Mouse (Mus musculus) forebrain, embryonic 15.5 days (tissue): ENCODE data around the gene 3110082I17Rik. TPM values are rescaled to one million over a fixed set of nuclear protein-coding genes. Genes with fewer than 3 reads are reported as not detected.
A peak's percentile ranks its signal among the peaks of the same experiment; 100 is the strongest.

Experiments used
- ATAC-seq: fragments of 200-750 bp; cut with Nextera tagmentation; replicated peaks from 2 replicates; pipeline ENCODE4 v1.8.0; 2017; ENCODE audit warnings: mild to moderate bottlenecking, moderate TSS enrichment, moderate library complexity
- H3K27ac ChIP-seq: fragments of 300-500 bp; sonication (generic); replicated peaks from 2 replicates; pipeline ENCODE4 v1.5.1; 2015; ENCODE audit warnings: mild to moderate bottlenecking, inconsistent platforms
- H3K27me3 ChIP-seq: fragments of 300-500 bp; sonication (generic); 2 replicates; pipeline ENCODE4 v1.6.1; 2015; ENCODE audit warnings: inconsistent platforms
- H3K36me3 ChIP-seq: fragments of 300-500 bp; sonication (generic); 2 replicates; pipeline ENCODE4 v1.6.1; 2015; ENCODE audit warnings: mild to moderate bottlenecking, inconsistent platforms
- H3K4me1 ChIP-seq: fragments of 300-500 bp; sonication (generic); 2 replicates; pipeline ENCODE4 v1.6.1; 2015; ENCODE audit warnings: inconsistent platforms
- H3K4me2 ChIP-seq: fragments of 300-500 bp; sonication (generic); replicated peaks from 2 replicates; pipeline ENCODE4 v1.6.1; 2015; ENCODE audit warnings: mild to moderate bottlenecking, inconsistent platforms
- H3K4me3 ChIP-seq: fragments of 300-500 bp; sonication (generic); 2 replicates; pipeline ENCODE4 v1.5.1; 2015; ENCODE audit warnings: mild to moderate bottlenecking, inconsistent platforms
- H3K9ac ChIP-seq: fragments of 300-500 bp; sonication (generic); replicated peaks from 2 replicates; pipeline ENCODE4 v1.6.1; 2015; ENCODE audit warnings: mild to moderate bottlenecking, inconsistent platforms
- H3K9me3 ChIP-seq: fragments of 300-500 bp; sonication (generic); 2 replicates; pipeline ENCODE4 v1.6.1; 2016; ENCODE audit warnings: inconsistent platforms
- WGBS: fragments of 180-500 bp; shearing (Covaris S2); methylation state at CpG from one replicate; pipeline ENCODE4 v1.1.7; 2015; ENCODE audit warnings: mixed read lengths; 5-methylcytosine and 5-hydroxymethylcytosine counted together
- polyA plus RNA-seq: library from polyadenylated mRNA; unstranded; fragments of >200 nt; fragmentation: Nextera tagmentation; extraction: Ambion mirVana; gene quantifications from 2 replicates; pipeline ENCODE4 v1.2.1, GENCODE M21; 2015

The 3110082I17Rik gene
- polyA plus RNA-seq, 1 experiment from 2014 or later, result 20.4 TPM

DNA sequence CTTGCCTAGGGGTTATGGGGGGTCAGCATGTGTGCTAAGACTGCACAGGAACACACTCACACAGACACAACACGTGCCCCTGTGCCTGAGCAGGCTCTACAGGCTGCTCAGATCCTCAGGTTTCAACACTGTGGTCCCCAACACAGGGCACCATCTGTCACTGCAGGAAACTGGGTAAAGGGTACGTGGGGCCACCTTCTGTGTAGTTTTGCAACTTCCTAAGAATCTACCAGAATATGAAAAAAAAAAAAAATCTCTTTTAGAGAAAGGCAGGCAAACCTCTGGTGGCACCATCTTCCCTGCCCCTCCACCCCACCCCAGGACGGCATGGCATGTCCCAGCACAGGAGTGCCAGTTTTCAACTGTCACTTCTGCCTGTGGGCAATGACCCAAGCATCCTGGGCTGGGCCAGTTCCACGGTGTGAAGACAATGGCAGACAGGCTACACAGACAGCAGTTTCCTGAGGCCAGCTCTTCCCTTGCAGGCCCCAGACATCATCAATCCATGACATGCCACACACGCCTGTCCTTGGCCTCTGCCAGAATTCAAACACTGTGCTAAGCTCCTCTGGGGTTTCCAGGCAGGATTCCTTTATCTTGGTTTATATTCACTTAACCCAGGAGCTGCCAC lies 11.1 kb downstream of the 3110082I17Rik start:
- ATAC-seq, result no peak
- no peak overlapping the region for H3K9ac ChIP-seq
- 42% methylated on average over 5 of the region's 5 CpGs for WGBS

DNA sequence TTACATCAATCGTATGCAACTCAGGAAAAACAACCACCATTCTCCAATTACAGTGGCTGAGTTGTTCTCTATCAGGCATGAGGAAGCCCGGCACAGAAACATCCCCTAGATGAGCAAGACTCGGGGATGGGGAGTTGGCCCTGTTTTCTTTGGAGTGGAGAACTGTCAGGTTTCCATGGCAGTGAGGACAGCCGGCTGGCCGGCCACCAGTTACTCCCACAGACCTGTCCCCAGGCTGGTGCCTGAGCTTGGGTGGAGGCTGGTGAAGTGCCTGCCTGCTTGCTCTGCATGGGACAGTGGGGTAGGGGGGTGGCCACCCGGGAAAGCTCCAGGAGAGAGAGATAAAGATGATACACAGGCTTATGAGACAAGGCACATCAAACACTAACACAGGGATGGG lies 12.3 kb downstream of the 3110082I17Rik start:
- no peak overlapping the region for H3K27ac ChIP-seq
- H3K4me2 ChIP-seq, result no peak overlapping the region
- no peaks in the 10 kb centered on the region for H3K36me3 ChIP-seq
- H3K9me3 ChIP-seq, result no peaks in the 10 kb centered on the region
- H3K9ac ChIP-seq, result no peak overlapping the region
- peaks cover 13% of the 10 kb centered on the region for H3K4me1 ChIP-seq
- no peak for ATAC-seq
- H3K4me3 ChIP-seq, result no peak overlapping the region
- no peaks in the 10 kb centered on the region for H3K27me3 ChIP-seq
- WGBS, result 75% methylated on average over 6 of the region's 6 CpGs

More for the DNA sequence above, 11.1 kb downstream of the 3110082I17Rik start:
- Histone ChIP-seq H3K4me1 (peaks cover 13% of the 10 kb centered on the region), H3K27me3 (no peaks in the 10 kb centered on the region), H3K9me3 (no peaks in the 10 kb centered on the region), H3K4me2 (no peak overlapping the region), H3K4me3 (no peak overlapping the region), H3K27ac (peak overlapping the region; percentile 21; the same call in 1 of the 2 replicates), H3K36me3 (no peaks in the 10 kb centered on the region; the same call in 1 of the 2 replicates)

GRCm38 (mm10) chr5:139445258-139445657 lies 15.1 kb downstream of the 3110082I17Rik start:
- Histone ChIP-seq H3K4me1 (peaks cover 21% of the 10 kb centered on the region), H3K36me3 (no peaks in the 10 kb centered on the region), H3K9ac (no peak overlapping the region), H3K27ac (no peak overlapping the region), H3K9me3 (no peaks in the 10 kb centered on the region), H3K4me2 (no peak overlapping the region), H3K4me3 (no peak overlapping the region), H3K27me3 (no peaks in the 10 kb centered on the region)
- WGBS, result 88% methylated on average over 8 of the region's 8 CpGs
- ATAC-seq, result no peak

DNA sequence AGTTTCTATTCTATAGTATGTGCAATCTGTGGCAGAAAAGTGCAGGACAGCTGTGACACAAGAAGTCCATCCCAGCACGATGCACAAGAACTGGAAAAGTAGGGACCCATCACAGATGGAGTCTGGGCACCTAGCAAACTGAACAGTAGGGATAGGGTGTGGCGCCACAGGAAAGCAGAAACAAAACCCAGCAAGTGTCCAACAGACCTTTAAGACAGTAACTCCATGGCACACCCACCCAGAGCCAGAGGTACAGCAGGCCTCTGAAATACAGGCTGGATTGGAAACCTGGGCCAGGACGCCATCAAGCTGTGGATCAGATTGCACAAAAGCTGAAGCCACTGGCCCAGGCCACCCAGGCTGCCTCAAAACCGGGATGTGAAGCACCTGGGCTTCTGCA lies 17.4 kb downstream of the 3110082I17Rik start:
- H3K4me3 ChIP-seq, result no peak overlapping the region
- H3K27ac ChIP-seq, result peak overlapping the region; percentile 49; the same call in 1 of the 2 replicates
- no peak overlapping the region for H3K9ac ChIP-seq
- no peaks in the 10 kb centered on the region for H3K9me3 ChIP-seq
- ATAC-seq, result no peak
- H3K4me1 ChIP-seq, result peaks cover 19% of the 10 kb centered on the region
- 79% methylated on average over 4 of the region's 4 CpGs for WGBS
- H3K36me3 ChIP-seq, result no peaks in the 10 kb centered on the region
- H3K27me3 ChIP-seq, result no peaks in the 10 kb centered on the region
- H3K4me2 ChIP-seq, result no peak overlapping the region

- Histone ChIP-seq H3K4me1 (peaks cover 21% of the 10 kb centered on the region), H3K36me3 (no peaks in the 10 kb centered on the region), H3K4me2 (no peak overlapping the region), H3K27me3 (no peaks in the 10 kb centered on the region), H3K9ac (no peak overlapping the region), H3K27ac (peak overlapping the region; percentile 49; the same call in 1 of the 2 replicates), H3K4me3 (no peak overlapping the region), H3K9me3 (no peaks in the 10 kb centered on the region)
- WGBS, result 88% methylated on average over 12 of the region's 12 CpGs
- no peak for ATAC-seq
These were observed 17.9 kb downstream of the 3110082I17Rik start for GRCm38 (mm10) chr5:139442428-139442827.

- H3K27me3 ChIP-seq, result no peaks in the 10 kb centered on the region
- no peaks in the 10 kb centered on the region for H3K9me3 ChIP-seq
- 97% methylated on average over 2 of the region's 2 CpGs for WGBS
- H3K36me3 ChIP-seq, result no peaks in the 10 kb centered on the region
- no peak overlapping the region for H3K4me2 ChIP-seq
- H3K4me3 ChIP-seq, result no peak overlapping the region
- ATAC-seq, result no peak
- H3K27ac ChIP-seq, result peak overlapping the region; percentile 33; the same call in 1 of the 2 replicates
- H3K4me1 ChIP-seq, result peaks cover 21% of the 10 kb centered on the region
- H3K9ac ChIP-seq, result no peak overlapping the region
These were observed 18.7 kb downstream of the 3110082I17Rik start for GRCm38 (mm10) chr5:139441726-139442018.

DNA sequence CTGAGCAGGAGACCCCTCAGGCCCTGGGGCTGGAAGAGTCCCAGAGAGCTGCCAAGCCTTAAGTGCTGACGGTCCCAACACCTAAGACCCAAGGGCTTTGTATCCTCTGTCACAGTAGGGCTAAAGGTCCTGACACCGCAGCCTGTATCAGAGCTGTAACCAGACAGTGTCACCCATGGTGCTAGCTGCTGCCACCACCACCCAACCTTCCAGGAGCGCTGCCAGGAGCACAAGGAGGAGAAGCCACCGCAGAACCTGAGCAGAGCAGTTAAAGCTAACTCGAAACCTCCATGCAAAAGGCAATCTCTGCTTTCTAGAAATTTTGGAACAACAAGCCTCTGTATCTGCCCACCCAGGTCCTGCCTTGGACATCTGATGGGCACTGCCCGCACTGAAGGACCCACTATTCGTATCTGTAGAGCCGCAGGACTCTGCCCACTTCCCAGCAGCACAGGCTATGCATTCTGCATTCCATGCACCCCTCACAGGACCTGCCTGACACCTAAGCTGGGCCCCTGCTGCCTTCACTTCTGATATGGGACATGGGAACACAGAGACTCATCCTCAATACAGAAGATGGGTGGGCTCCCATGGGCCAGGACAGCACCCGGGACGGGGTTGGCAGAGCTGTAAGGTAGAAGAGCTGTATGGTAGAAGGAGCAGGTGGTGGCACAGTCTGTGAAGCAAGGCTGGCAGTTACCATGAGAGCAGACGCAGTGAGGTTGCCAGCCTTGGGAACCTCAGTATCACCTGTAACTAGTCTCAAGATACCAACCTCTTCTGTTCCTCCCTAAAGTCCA lies 19.2 kb downstream of the 3110082I17Rik start:
- Histone ChIP-seq H3K4me1 (peaks cover 21% of the 10 kb centered on the region), H3K9ac (no peak overlapping the region), H3K36me3 (no peaks in the 10 kb centered on the region), H3K4me2 (no peak overlapping the region), H3K27ac (no peak overlapping the region), H3K9me3 (no peaks in the 10 kb centered on the region), H3K4me3 (no peak overlapping the region), H3K27me3 (no peaks in the 10 kb centered on the region)
- WGBS, result 89% methylated on average over 11 of the region's 11 CpGs
- ATAC-seq, result no peak

DNA sequence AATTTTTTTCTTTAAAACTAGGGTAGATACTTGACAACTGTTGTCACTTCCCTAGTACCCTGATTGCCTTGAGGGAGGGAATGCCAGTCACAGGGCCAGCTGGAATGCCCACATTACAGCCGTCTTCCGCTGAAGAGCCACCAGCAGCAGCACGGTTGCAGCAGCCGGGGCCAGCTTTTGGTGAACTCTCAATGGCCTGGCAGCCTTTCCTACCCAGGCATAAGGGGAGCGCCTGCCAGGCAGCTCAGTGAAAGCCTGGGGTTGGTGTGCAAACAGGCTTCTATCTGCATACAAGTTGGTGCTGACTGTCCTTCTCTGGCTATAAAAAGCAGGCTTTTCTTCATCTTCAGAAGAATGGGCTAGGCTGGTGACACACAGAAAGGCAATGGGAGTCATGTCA lies 19.9 kb downstream of the 3110082I17Rik start:
- ATAC-seq, result no peak
- Histone ChIP-seq H3K27me3 (no peaks in the 10 kb centered on the region), H3K4me3 (no peak overlapping the region), H3K9me3 (no peaks in the 10 kb centered on the region), H3K9ac (no peak overlapping the region), H3K27ac (no peak overlapping the region), H3K4me1 (peaks cover 27% of the 10 kb centered on the region), H3K4me2 (no peak overlapping the region), H3K36me3 (no peaks in the 10 kb centered on the region)
- 58% methylated on average over 5 of the region's 5 CpGs for WGBS

DNA sequence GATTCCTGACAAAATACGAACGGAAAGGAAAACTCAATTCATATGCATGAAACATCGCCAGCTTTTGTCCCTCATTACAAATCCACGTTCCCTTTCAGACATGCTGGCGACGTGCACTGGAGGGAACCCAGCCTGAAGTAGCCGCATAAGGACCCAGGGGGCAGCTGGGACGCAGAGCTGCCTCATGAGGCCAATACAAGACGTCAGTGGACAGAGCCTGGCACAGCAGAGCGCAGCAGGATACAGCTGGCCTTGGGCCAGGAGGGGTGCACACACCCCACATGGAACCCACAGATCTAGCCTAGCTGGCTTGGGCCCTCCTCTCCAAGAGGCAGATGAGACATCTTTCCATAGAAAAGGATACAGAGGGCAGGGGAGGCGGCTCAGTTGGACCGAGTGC lies 21.9 kb downstream of the 3110082I17Rik start:
- Histone ChIP-seq H3K4me2 (no peak overlapping the region), H3K4me1 (peaks cover 46% of the 10 kb centered on the region), H3K9me3 (no peaks in the 10 kb centered on the region), H3K27me3 (no peaks in the 10 kb centered on the region), H3K4me3 (no peak overlapping the region), H3K27ac (peak overlapping the region; percentile 16), H3K36me3 (no peaks in the 10 kb centered on the region), H3K9ac (no peak overlapping the region)
- no peak for ATAC-seq
- WGBS, result 42% methylated on average over 12 of the region's 12 CpGs

DNA sequence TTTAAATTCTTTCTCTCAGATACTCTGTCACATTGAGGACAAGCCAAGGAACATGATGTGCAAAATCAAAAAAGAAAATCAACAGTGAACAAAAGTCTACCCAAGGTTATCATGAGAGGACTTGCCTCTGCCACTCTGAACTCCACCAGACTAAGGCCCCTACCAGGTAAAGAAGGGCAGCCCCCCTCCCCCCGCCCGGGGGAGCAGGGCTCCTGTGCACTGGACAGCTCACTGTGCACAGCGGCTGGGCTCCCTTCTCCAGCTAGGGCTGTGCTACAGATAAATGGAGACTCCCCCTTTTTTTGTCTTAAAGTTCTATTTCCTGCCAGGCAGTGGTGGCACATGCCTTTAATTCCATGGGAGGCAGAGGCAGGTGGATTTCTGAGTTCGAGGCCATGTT lies 22.6 kb downstream of the 3110082I17Rik start:
- no peak for ATAC-seq
- WGBS, result 95% methylated on average over 4 of the region's 4 CpGs
- H3K4me2 ChIP-seq, result no peak overlapping the region

DNA sequence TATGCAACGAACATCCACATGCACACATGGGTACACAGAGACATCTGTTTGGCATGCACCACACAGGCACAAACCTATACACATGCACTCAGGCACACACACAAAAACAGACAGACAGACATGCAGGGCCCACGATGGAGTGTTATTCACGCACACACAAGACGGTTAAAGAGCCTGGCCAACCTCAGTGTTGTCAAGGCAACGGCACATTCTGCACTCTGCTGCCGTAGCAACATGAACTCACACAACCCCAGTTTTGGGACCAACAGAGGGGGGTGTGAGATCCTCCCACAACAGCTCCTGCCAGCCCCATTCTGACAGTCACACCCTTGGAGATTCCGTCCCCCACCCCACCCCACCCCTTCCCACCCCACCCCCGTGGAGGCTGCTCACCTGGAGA lies 25.4 kb downstream of the 3110082I17Rik start:
- Histone ChIP-seq H3K4me1 (peaks cover 68% of the 10 kb centered on the region), H3K27ac (peak overlapping the region; percentile 63), H3K27me3 (no peaks in the 10 kb centered on the region), H3K4me2 (no peak overlapping the region), H3K36me3 (no peaks in the 10 kb centered on the region), H3K9me3 (no peaks in the 10 kb centered on the region), H3K9ac (no peak overlapping the region), H3K4me3 (no peak overlapping the region)
- WGBS, result 6% methylated on average over 8 of the region's 8 CpGs
- ATAC-seq, result peak; percentile 80

More for the DNA sequence above, 22.6 kb downstream of the 3110082I17Rik start:
- Histone ChIP-seq H3K9ac (no peak overlapping the region), H3K9me3 (no peaks in the 10 kb centered on the region), H3K4me3 (no peak overlapping the region), H3K36me3 (no peaks in the 10 kb centered on the region), H3K27ac (peak overlapping the region; percentile 16; the same call in 1 of the 2 replicates), H3K4me1 (peaks cover 50% of the 10 kb centered on the region), H3K27me3 (no peaks in the 10 kb centered on the region)

DNA sequence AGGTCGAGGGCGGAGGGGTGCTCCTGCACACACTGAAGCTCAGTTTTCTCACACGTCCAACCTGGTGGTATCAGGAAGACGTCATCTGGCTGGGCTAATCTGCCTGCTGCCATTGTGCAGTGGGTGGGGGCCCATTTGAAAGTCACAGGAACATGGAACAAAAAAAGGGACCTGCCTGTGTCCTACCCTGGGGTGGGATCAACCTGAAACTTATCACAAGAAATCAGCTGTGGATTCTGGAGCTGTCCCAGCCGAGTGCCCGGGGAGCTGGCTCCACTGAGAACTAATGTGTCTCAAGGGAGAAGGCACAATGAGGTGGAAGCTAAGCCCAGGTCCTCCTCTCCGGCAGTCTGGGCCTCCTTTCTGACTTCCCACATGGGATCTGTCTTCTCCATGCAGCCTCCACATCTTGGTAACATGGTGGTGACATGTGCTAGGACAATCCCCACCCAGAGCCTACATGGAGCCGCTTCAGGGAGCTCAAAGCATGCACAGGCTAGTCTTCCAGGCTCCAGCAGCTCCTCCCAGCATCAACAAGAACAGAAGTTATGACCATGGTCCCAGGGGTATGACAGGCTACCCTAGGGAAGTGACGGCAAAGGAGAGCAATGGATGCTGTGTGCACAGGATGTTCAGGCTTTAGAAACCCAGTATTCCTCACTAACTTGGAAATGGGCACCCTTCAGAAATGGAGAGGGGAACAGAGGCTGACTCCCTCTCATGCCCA lies 26.3 kb downstream of the 3110082I17Rik start:
- peak overlapping the region; percentile 63 for H3K27ac ChIP-seq
- WGBS, result 78% methylated on average over 9 of the region's 9 CpGs
- no peaks in the 10 kb centered on the region for H3K36me3 ChIP-seq
- H3K4me1 ChIP-seq, result peaks cover 78% of the 10 kb centered on the region
- H3K9me3 ChIP-seq, result no peaks in the 10 kb centered on the region
- H3K9ac ChIP-seq, result no peak overlapping the region
- H3K4me2 ChIP-seq, result no peak overlapping the region
- no peak for ATAC-seq
- no peak overlapping the region for H3K4me3 ChIP-seq
- H3K27me3 ChIP-seq, result no peaks in the 10 kb centered on the region
